Mouse (Mus musculus): ENCODE data around the gene Svip.

GRCm38 (mm10) chr7:51973526-51973925 is 32.3 kb downstream of the Svip start:
- TF ChIP-seq ZNF384 (IDR thresholded peaks at IDR 0.05; ENCODE audit: low read depth, low read length) = no peak
- no peak for TF ChIP-seq TBP (conservative IDR thresholded peaks at IDR 0.05; ENCODE audit: low read depth, low read length)
- no peak for TF ChIP-seq ZMIZ1 (IDR thresholded peaks at IDR 0.05; ENCODE audit: low read depth, low read length)
- no peak for TF ChIP-seq RAD21 (IDR thresholded peaks at IDR 0.05; ENCODE audit: low read depth, low read length)
- no peak for TF ChIP-seq EP300 (IDR thresholded peaks at IDR 0.05; ENCODE audit: low read length)
- no peak for TF ChIP-seq MYC (IDR thresholded peaks at IDR 0.05; ENCODE audit: low read depth, low read length)
- TF ChIP-seq CTCF (conservative IDR thresholded peaks at IDR 0.05 in 1 of 2, IDR thresholded peaks at IDR 0.05 in 1 of 2; ENCODE audit: low read depth in 2 of 2, low read length in 2 of 2) = no peak
- TF ChIP-seq TCF12 (IDR thresholded peaks at IDR 0.05; ENCODE audit: low read depth, low read length) = no peak
